In the genomic region with DNA sequence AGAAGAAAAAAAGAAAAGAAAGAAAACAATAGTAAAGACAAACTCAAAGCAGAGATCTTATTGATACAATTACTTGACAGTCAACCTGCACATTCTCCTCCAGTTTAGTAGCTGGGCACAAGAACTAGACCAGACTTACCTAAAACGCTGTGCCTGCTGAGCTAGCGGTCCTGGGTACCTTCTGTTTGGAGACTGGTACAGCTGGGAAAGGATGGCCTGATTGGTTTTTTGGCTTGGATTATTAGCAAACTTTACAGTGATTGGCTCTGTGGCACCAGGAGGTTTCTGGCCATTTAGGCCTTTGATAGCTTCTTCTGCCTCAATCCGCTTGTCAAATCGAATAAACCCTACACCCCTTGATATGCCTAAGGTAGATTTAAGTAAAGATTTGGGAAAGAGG, we compare ENCODE assay signal across 21 mouse cellular contexts.
DNase-seq lines count a peak whose midpoint lies in the region; ATAC-seq and TF ChIP-seq lines count a peak whose summit lies in the region.
"Had no signal": no experiment of that assay in that cellular context is flagged by ENCODE, and none has a peak within 500 bp of the region (broad histone marks: within the 10 kb centered on the region; RNA-seq: fewer than 3 reads in every experiment).

No protein-coding gene starts in this region.

- no peaks in the 10 kb centered on the region for H3K27me3 ChIP-seq in hindbrain, postnatal 0 days (ENCODE audit: insufficient read depth, low read length)
- H3K27me3 ChIP-seq in hindbrain, embryonic 12.5 days = no peaks in the 10 kb centered on the region
- H3K27me3 ChIP-seq: CH12.LX; forebrain, embryonic 13.5 days; Patski had no signal

- peaks cover 3% of the 10 kb centered on the region; the same call in 1 of the 2 replicates for H3K4me1 ChIP-seq in hindbrain, postnatal 0 days (ENCODE audit: insufficient read depth, low read length)
- H3K4me1 ChIP-seq in hindbrain, embryonic 12.5 days = no peaks in the 10 kb centered on the region
- H3K4me1 ChIP-seq: embryonic facial prominence, embryonic 10.5 days; forebrain, embryonic 13.5 days had no signal

- no peak overlapping the region for H3K4me2 ChIP-seq in hindbrain, postnatal 0 days (ENCODE audit: low read depth, low read length)
- no peak overlapping the region for H3K4me2 ChIP-seq in hindbrain, embryonic 12.5 days (replicated peaks)
- H3K4me2 ChIP-seq: forebrain, embryonic 13.5 days; hindbrain, embryonic 14.5 days had no signal

- no peak overlapping the region for H3K4me3 ChIP-seq in hindbrain, postnatal 0 days (ENCODE audit: low read length)
- no peak overlapping the region for H3K4me3 ChIP-seq in hindbrain, embryonic 12.5 days
- H3K4me3 ChIP-seq: embryonic facial prominence, embryonic 10.5 days; forebrain, embryonic 13.5 days; heart, embryonic 10.5 days had no signal

- peak; percentile 69 for ATAC-seq in hindbrain, postnatal 0 days
- ATAC-seq in hindbrain, embryonic 12.5 days (ENCODE audit: low FRiP score) = no peak
- ATAC-seq: activated CD4-positive, CD25-positive, alpha-beta regulatory T cell, adult 4 months; forebrain, embryonic 13.5 days; forebrain, postnatal 0 days; intestine, embryonic 16.5 days; Patski had no signal

- no peak overlapping the region for H3K9ac ChIP-seq in hindbrain, postnatal 0 days (replicated peaks; ENCODE audit: low read length)
- no peak overlapping the region for H3K9ac ChIP-seq in hindbrain, embryonic 12.5 days
- H3K9ac ChIP-seq: forebrain, embryonic 13.5 days; forebrain, postnatal 0 days; hindbrain, embryonic 14.5 days had no signal

- no peak overlapping the region for H3K27ac ChIP-seq in hindbrain, postnatal 0 days
- H3K27ac ChIP-seq in hindbrain, embryonic 12.5 days = no peak overlapping the region
- H3K27ac ChIP-seq: embryonic facial prominence, embryonic 10.5 days; forebrain, embryonic 13.5 days; heart, embryonic 10.5 days; hindbrain, embryonic 14.5 days had no signal

- no peaks in the 10 kb centered on the region for H3K36me3 ChIP-seq in hindbrain, postnatal 0 days (ENCODE audit: insufficient read depth, low read length)
- no peaks in the 10 kb centered on the region for H3K36me3 ChIP-seq in hindbrain, embryonic 12.5 days
- H3K36me3 ChIP-seq: embryonic facial prominence, embryonic 10.5 days; heart, embryonic 10.5 days had no signal

- peak; percentile 55 for DNase-seq in hindbrain, postnatal 0 days (ENCODE audit: low spot score)
- DNase-seq in cerebellum, adult 11-12 months = peak; percentile 42
- peak; percentile 55 for DNase-seq in cerebellum, adult 9-10 months
- no peak for DNase-seq in gastrocnemius, postnatal 4 days (ENCODE audit: low spot score in 2 of 2)
- DNase-seq in adipocyte (ENCODE audit: low spot score) = no peak
- DNase-seq: adrenal gland, adult 2 months; adrenal gland, postnatal 36 days; forebrain, postnatal 0 days; gastrocnemius, postnatal 36 days; heart, adult 18-20 months; heart, postnatal 10 days; kidney, adult 8-10 months had no signal

- WGBS in hindbrain, postnatal 0 days = 87% methylated on average over 4 of the region's 4 CpGs
- 97% methylated on average over 4 of the region's 4 CpGs for WGBS in hindbrain, embryonic 12.5 days

- TF ChIP-seq CTCF in hindbrain, postnatal 0 days (IDR thresholded peaks at IDR 0.05; ENCODE audit: low read depth) = no peak

- H3K9me3 ChIP-seq in hindbrain, postnatal 0 days (ENCODE audit: low read length) = no peaks in the 10 kb centered on the region
- H3K9me3 ChIP-seq in hindbrain, embryonic 12.5 days (replicated peaks) = no peaks in the 10 kb centered on the region
- H3K9me3 ChIP-seq: embryonic facial prominence, embryonic 10.5 days; forebrain, embryonic 13.5 days; heart, embryonic 10.5 days had no signal

Comparison
In these comparisons a context has a peak if more than half of its experiments do, and no peak if none do; other contexts are left out.
1. DNase-seq: peak in hindbrain, postnatal 0 days (single experiment), cerebellum, adult 11-12 months (single experiment) and cerebellum, adult 9-10 months (single experiment); none in gastrocnemius, postnatal 4 days (0 of 2) and adipocyte (single experiment).